Mouse (Mus musculus) megakaryocyte, embryonic 14.5 days (primary cell): ENCODE results near the gene Rin2.

Experiments used
- FLI1 ChIP-seq: IDR thresholded peaks from 2 replicates; pipeline ENCODE4 v1.6.1; 2012; ENCODE audit warnings: low read length, inconsistent platforms, mixed read lengths
- GATA1 ChIP-seq: IDR thresholded peaks from 3 replicates; pipeline ENCODE4 v1.6.1; 2012; ENCODE audit warnings: mixed read lengths, low read length, inconsistent platforms, borderline replicate concordance

DNA sequence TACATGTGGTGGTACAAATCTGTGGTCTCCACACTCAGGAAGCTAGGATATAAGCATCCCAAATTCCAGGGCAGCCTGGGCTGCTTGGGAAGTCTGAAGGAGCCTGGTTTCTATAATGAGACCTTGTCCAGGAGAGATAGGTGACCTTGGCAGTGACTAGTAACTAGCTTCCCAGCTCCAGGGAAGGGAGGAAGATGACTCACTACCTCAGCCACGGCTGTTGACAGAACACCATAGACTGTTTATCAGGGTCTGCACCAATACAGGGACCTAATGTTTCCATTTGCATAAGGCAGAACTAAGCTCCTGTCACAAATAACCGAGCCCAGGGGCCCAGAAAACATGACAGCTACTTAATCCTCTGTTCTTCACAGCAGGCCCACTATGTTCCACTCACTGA is 132.3 kb downstream of the Rin2 start:
- TF ChIP-seq GATA1 (no peak), FLI1 (no peak)
